Mouse (Mus musculus) forebrain, embryonic 10.5 days (tissue): ENCODE data around the gene Dnal1. TPM values are rescaled to one million over a fixed set of nuclear protein-coding genes. Genes with fewer than 3 reads are reported as not detected.

Experiments
- DNase-seq: peaks from one replicate; pipeline ENCODE4 v3.0.0-alpha.2; 2017; ENCODE audit warnings: low spot score; ENCODE audit errors: extremely low spot score
- H3K27ac ChIP-seq: fragments of 300-500 bp; sonication (generic); 2 replicates; pipeline ENCODE4 v1.5.1; 2016; ENCODE audit warnings: mild to moderate bottlenecking
- H3K27me3 ChIP-seq: fragments of 300-500 bp; sonication (generic); 2 replicates; pipeline ENCODE4 v1.6.1; 2016; ENCODE audit warnings: mild to moderate bottlenecking; ENCODE audit not compliant: poor library complexity, severe bottlenecking
- H3K36me3 ChIP-seq: fragments of 300-500 bp; sonication (generic); replicated peaks from 2 replicates; pipeline ENCODE4 v1.6.1; 2016; ENCODE audit warnings: mild to moderate bottlenecking, moderate library complexity
- H3K4me1 ChIP-seq: fragments of 300-500 bp; sonication (generic); 2 replicates; pipeline ENCODE4 v1.6.1; 2016
- H3K4me3 ChIP-seq: fragments of 300-500 bp; sonication (generic); 2 replicates; pipeline ENCODE4 v1.5.1; 2016; ENCODE audit warnings: mild to moderate bottlenecking, moderate library complexity
- H3K9me3 ChIP-seq: fragments of 300-500 bp; sonication (generic); 2 replicates; pipeline ENCODE4 v1.6.1; 2016; ENCODE audit warnings: mild to moderate bottlenecking, moderate library complexity
- WGBS: fragments of 180-500 bp; shearing (Covaris S2); methylation state at CpG from one replicate; pipeline ENCODE4 v1.1.7; 2016; 5-methylcytosine and 5-hydroxymethylcytosine counted together
- polyA plus RNA-seq: library from polyadenylated mRNA; unstranded; fragments of >200 nt; fragmentation: Nextera tagmentation; extraction: Ambion mirVana; gene quantifications from 2 replicates; pipeline ENCODE4 v1.2.1, GENCODE M21; 2016

Dnal1 gene
- polyA plus RNA-seq, 1 experiment from 2014 or later = 4.2 TPM

DNA sequence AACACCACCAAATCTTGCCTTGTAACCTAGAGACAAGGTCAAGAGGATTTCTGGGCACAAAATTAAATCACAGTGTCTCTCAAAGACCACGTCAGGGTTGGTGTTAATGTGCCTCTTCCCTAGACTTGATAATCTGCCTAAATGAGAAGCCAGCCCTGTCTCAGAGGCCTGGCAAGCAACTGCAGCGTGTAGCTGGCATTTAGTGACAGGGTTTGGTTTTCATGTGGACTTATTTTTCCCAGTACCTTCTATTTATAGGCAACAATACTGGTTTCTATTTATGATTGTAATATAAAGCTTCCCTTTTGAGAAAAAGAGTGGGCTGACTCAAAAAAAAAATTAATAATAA, 41.3 kb downstream of the Dnal1 start:
- H3K9me3 ChIP-seq = no peaks in the 10 kb centered on the region
- H3K27me3 ChIP-seq = no peaks in the 10 kb centered on the region
- 86% methylated on average over 2 of the region's 2 CpGs for WGBS
- no peak overlapping the region for H3K4me3 ChIP-seq
- no peak overlapping the region for H3K27ac ChIP-seq
- no peak for DNase-seq
- peaks cover 12% of the 10 kb centered on the region for H3K4me1 ChIP-seq
- H3K36me3 ChIP-seq = peaks cover 99% of the 10 kb centered on the region

DNA sequence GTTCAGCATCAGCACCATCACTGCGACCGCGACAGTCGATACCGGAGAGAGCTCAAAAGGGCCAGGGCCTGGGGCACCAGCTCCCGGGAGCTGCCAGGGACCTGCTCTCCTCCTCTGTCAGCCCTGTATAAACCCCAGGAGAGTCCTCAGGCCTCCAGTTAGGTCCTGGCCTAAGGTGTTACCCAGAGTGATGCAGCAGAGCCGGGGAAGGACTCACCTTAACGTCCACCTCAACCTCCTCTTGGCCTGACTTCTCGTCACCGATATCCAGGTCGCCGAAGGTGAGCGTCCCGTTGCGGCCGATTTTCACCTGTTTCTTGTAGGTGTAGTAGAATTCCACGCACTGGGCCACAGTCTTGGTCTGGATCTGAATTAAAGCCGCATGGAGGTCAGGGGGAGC, 42.0 kb downstream of the Dnal1 start:
- H3K27me3 ChIP-seq = no peaks in the 10 kb centered on the region
- no peak overlapping the region for H3K4me3 ChIP-seq
- H3K36me3 ChIP-seq = peaks cover 99% of the 10 kb centered on the region
- DNase-seq = no peak
- whole genome bisulfite sequencing = 94% methylated on average over 18 of the region's 18 CpGs
- peaks cover 12% of the 10 kb centered on the region for H3K4me1 ChIP-seq
- no peaks in the 10 kb centered on the region for H3K9me3 ChIP-seq
- H3K27ac ChIP-seq = no peak overlapping the region

DNA sequence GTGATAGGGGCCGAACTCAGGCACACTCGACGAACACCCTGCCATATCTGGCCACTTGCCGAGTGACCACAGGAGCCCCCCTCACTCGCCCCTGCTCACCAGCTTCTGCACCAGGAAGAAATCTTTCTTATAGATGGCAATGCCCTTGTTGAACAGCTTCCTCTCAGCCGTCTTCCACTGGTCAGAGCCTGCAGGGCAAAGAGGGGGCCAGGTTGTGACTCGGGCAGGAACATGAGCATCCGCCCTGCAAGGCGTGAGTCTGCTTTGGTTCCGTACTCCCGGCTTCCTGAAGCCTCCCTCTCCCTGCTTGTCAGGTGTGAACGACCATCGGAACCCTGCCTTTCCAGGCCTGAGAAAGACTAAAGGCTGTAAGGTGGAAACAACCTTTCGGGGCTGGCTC, 44.0 kb downstream of the Dnal1 start:
- H3K4me3 ChIP-seq = no peak overlapping the region
- DNase-seq = no peak
- H3K27ac ChIP-seq = no peak overlapping the region
- 93% methylated on average over 14 of the region's 14 CpGs for WGBS
- peaks cover 98% of the 10 kb centered on the region for H3K36me3 ChIP-seq
- peaks cover 9% of the 10 kb centered on the region; the same call in 1 of the 2 replicates for H3K4me1 ChIP-seq
- no peaks in the 10 kb centered on the region for H3K27me3 ChIP-seq
- no peaks in the 10 kb centered on the region for H3K9me3 ChIP-seq

DNA sequence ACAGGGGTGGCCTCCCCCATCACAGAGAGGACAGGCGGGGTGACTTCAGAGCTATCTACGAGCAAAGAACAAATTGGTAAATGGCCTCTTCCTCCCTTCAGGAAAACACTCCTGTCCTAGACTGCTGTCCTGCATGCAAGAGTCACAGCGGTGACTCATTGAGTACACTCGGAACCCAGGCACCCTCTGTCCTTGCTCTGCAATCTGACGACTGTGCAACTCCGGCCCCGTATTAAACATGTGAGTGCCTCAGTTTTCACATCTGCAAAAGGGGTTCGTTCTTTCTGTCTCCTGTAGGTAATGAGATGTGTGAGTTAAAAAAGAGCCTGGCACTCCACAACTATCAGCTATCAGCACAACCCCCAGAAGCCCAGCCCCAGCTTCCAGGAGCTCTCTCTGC, 46.3 kb downstream of the Dnal1 start:
- Histone ChIP-seq H3K27me3 (no peaks in the 10 kb centered on the region), H3K9me3 (no peaks in the 10 kb centered on the region), H3K27ac (no peak overlapping the region), H3K36me3 (peaks cover 93% of the 10 kb centered on the region), H3K4me1 (peaks cover 16% of the 10 kb centered on the region), H3K4me3 (no peak overlapping the region)
- DNase-seq = no peak
- 96% methylated on average over 8 of the region's 8 CpGs for WGBS

DNA sequence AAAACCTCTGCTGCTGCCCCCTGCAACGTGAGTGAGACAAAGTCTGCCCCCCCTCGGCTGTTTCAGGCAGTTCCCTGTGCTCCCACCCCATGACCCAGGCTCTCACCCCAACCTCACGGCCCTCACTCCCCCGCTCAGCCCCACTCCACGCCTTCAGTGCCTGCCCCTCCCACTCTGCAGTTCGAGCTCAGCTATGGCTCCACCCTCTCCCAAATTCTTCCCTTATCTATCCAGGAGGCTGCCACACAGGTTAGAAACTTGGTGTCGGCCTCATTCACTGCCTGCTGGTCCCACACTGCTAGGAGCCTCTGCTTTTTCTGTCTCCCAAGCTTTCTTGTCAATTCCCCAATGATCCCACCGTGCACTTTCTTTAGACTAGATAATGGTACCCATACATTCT, 47.0 kb downstream of the Dnal1 start:
- peaks cover 22% of the 10 kb centered on the region for H3K4me1 ChIP-seq
- H3K4me3 ChIP-seq = no peak overlapping the region
- DNase-seq = no peak
- no peak overlapping the region for H3K27ac ChIP-seq
- no peaks in the 10 kb centered on the region for H3K9me3 ChIP-seq
- no peaks in the 10 kb centered on the region for H3K27me3 ChIP-seq
- 81% methylated on average over 8 of the region's 8 CpGs for WGBS
- peaks cover 89% of the 10 kb centered on the region for H3K36me3 ChIP-seq

DNA sequence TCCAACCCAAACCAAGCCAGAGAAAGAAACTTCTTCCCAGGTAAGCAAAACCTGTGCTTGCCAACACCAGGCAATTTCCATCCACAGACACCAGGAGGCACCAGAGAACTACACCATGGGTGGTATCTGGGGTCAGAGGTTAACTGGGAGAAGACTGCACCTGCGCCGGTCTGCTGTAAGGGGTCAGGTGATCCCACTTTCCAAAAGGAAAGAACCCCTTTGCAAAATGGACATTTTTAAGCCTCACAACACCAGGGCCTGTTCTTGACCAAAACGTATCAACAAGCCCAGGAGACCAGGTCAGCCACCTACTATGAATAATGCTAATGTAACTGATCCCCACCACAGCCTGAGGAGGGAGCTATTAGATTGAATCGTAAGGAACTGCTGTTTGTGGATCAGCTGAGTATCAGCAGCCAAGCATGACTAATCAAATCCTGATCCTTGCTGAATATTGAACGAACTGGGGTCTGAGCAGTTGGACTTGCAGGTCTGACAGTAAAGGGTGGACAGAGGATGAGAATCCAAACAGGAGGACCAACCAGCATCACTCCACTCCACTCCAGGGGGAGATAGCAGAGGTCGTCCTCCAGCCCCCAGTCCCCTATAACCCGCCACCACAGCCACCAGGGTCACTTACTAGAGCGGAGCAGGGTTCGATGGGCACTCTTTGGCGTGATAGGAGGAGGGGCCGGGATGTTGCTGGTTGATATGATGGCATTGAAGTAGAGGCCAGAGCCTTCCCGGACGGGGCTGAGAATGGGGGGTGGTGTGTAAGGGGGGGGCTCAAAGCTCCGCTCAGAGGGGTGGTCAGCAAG, 47.7 kb downstream of the Dnal1 start:
- 78% methylated on average over 14 of the region's 14 CpGs for WGBS
- no peak overlapping the region for H3K27ac ChIP-seq
- DNase-seq = no peak

DNA sequence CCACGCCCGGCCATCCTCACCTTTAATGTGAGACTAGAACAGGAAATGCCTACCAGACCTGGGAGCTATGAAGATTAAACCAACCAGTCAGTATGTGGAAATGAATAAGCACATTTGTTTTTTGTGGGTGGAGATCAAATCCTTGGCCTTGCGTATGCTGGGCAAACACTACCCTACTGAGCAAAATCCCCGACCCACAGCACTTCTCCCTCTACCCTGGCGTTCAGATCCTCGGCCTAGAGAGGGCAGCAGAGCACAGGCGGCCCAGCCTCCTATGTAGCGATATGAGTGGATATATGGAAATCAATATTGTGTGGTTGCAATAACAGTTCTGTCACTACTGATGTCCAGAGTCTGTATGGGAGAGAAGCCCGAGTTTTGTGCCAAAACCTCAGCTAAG, 49.0 kb downstream of the Dnal1 start:
- Histone ChIP-seq H3K4me3 (no peak overlapping the region), H3K27ac (no peak overlapping the region), H3K4me1 (peaks cover 25% of the 10 kb centered on the region), H3K36me3 (peaks cover 73% of the 10 kb centered on the region), H3K27me3 (no peaks in the 10 kb centered on the region), H3K9me3 (no peaks in the 10 kb centered on the region)
- DNase-seq = no peak
- WGBS = 92% methylated on average over 9 of the region's 9 CpGs

More for the DNA sequence above, 47.7 kb downstream of the Dnal1 start:
- H3K9me3 ChIP-seq = no peaks in the 10 kb centered on the region
- no peak overlapping the region for H3K4me3 ChIP-seq
- H3K36me3 ChIP-seq = peaks cover 83% of the 10 kb centered on the region
- H3K27me3 ChIP-seq = no peaks in the 10 kb centered on the region
- H3K4me1 ChIP-seq = peaks cover 25% of the 10 kb centered on the region

DNA sequence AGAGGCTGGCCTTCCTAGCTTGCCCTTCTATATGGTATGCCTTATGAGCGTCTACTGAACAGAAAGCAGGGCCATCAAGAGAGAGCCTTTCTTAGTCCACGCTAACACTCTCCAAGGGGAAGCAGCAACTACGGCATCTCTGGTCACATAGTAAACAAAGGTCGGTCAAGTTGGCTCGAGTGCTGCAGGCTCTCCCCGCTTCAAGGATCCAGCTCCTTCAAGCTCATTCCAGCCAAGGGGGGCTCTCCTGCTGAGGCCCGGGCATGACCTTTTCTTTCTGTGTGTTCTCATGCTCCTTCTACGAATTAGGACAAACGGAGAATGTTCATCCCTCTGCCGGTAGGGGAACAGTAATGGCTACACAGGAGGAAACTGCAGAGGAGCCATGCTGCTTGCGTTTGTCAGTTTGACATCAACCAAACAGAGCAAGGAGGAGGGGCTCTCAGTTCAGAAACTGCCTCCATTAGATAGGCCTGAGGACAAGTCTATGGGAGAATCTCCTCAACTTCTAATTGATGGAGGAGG, 49.5 kb downstream of the Dnal1 start:
- WGBS = 89% methylated on average over 11 of the region's 11 CpGs
- Histone ChIP-seq H3K36me3 (peaks cover 72% of the 10 kb centered on the region), H3K9me3 (no peaks in the 10 kb centered on the region), H3K27me3 (no peaks in the 10 kb centered on the region), H3K4me1 (peaks cover 25% of the 10 kb centered on the region), H3K27ac (no peak overlapping the region), H3K4me3 (no peak overlapping the region)
- no peak for DNase-seq

DNA sequence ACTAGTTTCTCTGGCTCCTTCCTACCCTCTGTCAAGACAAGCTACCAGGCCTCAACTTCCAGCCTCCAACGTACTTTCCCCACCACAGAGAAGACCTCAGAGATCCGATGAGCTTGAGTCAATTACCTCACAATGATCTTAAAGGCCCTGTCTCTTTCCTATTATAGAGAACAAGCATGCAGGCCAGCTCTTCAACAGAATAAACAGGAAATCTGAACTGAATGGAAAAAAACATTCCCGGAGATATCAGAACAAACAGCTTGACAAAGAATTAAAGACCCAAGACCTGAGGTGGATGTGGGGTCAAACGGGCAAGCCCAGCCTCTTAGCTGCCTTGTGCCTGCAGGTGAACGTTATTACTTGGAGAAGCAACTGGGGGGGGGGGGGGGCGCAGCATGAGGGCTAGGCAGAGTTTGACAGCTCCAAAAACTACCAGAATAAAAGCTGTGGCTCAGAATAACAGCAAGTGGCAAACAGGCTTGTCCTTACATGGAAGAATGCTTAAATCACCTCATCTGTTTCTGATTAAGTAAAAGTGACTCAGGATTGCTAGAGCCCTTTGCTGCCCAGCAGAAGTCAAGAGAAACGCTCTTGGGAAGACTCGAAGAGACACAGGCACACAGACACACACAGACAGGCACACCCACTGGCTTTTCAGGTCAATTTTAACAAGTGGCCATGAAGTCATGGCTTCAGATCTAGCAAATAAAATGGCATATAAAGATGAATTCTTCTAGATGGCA, 51.6 kb downstream of the Dnal1 start:
- WGBS = 70% methylated on average over 8 of the region's 8 CpGs
- no peaks in the 10 kb centered on the region for H3K9me3 ChIP-seq
- no peak overlapping the region for H3K4me3 ChIP-seq
- H3K4me1 ChIP-seq = peaks cover 25% of the 10 kb centered on the region
- H3K27me3 ChIP-seq = no peaks in the 10 kb centered on the region
- peaks cover 69% of the 10 kb centered on the region for H3K36me3 ChIP-seq
- H3K27ac ChIP-seq = no peak overlapping the region
- DNase-seq = no peak

DNA sequence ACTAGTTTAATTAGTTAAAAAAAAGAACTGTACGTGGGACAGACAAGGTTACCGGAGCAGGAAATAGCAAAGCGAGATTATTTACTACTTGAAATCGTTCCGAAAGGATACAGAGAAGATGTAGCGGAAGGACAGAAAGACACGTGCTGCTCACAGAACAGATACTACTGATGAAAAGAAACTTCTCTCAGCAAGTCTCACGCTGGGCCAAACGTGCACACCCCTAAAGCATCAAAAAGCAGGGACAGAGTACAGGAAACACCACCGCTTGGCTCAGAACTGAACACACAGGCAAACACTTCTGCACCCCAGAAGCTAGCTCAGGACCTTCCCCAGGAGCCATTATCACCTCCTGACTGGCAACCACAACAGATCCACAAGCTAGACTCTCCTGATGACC, 56.4 kb downstream of the Dnal1 start:
- Histone ChIP-seq H3K27ac (no peak overlapping the region), H3K27me3 (no peaks in the 10 kb centered on the region), H3K36me3 (peaks cover 64% of the 10 kb centered on the region), H3K4me1 (peaks cover 28% of the 10 kb centered on the region), H3K9me3 (no peaks in the 10 kb centered on the region), H3K4me3 (no peak overlapping the region)
- DNase-seq = no peak
- WGBS = 94% methylated on average over 10 of the region's 10 CpGs

DNA sequence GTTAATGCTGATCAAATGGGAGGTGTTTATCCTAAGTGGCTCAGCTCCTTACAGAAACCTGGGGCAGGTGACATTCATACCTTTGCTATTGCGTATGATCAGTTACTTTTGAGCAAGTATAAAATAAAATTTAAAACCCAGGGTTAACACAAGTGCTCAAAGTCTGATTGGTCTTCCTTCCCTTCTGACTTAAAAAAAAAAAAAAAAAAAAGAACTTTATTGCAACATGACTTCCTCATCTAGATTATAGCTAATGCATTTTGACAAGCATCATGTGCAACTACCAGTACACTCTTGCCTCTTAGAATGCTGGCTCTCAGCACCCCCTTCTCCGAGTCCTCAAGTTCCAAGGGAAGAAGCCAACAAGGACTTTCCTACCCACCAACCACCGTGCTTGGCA, 58.0 kb downstream of the Dnal1 start:
- no peak for DNase-seq
- no peak overlapping the region for H3K4me3 ChIP-seq
- H3K9me3 ChIP-seq = no peaks in the 10 kb centered on the region
- H3K27me3 ChIP-seq = no peaks in the 10 kb centered on the region
- WGBS = 91% methylated on average over 3 of the region's 3 CpGs
- H3K36me3 ChIP-seq = peaks cover 58% of the 10 kb centered on the region
- no peak overlapping the region for H3K27ac ChIP-seq
- peaks cover 36% of the 10 kb centered on the region for H3K4me1 ChIP-seq

DNA sequence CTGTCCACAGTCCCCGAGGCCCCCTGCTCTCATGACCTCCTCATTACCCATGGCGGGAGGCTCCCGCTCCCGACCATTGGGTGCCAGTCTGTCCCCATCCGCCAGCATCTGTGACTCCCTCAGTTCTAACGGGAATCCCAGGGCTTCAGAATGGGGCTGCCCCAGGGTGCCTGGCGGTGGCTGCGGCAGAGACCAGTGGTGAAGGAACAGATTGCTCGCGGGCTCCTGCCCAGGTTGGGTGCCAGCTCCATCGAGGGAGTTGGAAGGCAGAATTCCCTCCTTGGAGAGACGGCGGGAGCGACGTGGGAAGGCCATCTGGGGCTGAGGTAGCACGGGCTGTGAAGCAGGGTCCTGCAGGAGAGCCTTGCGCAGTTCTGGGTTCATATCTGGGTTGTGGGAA, 58.7 kb downstream of the Dnal1 start:
- DNase-seq = no peak
- Histone ChIP-seq H3K9me3 (no peaks in the 10 kb centered on the region), H3K4me3 (no peak overlapping the region), H3K27me3 (no peaks in the 10 kb centered on the region), H3K27ac (no peak overlapping the region), H3K36me3 (peaks cover 58% of the 10 kb centered on the region), H3K4me1 (peaks cover 42% of the 10 kb centered on the region)
- 93% methylated on average over 17 of the region's 17 CpGs for WGBS

DNA sequence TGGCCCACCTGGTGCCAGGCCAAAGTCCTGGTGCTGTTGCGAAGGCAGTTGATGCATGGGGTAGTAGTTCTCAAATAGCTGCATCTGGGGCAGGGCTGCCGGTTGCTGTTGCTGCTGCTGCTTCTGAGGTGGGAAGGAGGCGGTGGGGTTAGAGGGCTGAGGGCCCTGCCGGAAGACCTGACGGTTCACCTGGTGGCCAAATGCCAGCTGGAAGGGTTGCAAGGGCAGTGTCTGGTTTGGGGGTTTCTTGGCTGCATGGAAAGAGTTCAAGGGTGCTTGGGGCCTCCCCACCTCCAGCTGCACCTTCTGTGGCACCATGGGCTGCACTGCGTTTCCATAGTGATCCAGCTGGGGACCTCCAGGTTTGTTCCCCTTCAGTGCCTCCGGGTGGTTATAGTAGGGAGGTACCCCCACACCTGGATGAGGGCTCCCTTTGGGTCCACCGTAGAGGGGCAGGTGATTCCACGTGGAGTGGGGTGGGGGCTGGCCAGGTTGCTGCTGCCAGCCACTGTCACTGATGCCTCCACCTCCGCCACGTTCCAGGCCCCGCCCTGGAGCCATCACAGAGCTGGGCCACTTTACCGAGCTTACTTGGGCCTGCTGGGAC, 59.2 kb downstream of the Dnal1 start:
- H3K36me3 ChIP-seq = peaks cover 56% of the 10 kb centered on the region
- no peak for DNase-seq

More for the DNA sequence above, 59.2 kb downstream of the Dnal1 start:
- H3K27me3 ChIP-seq = no peaks in the 10 kb centered on the region
- peaks cover 48% of the 10 kb centered on the region for H3K4me1 ChIP-seq
- no peaks in the 10 kb centered on the region for H3K9me3 ChIP-seq
- H3K4me3 ChIP-seq = no peak overlapping the region
- no peak overlapping the region for H3K27ac ChIP-seq
- WGBS = 94% methylated on average over 13 of the region's 13 CpGs
